Mouse (Mus musculus): ENCODE measurements around the gene Rbm8a.

Rbm8a gene

GRCm38 (mm10) chr3:96671519-96671918 lies 41.8 kb downstream of the Rbm8a start:
- no peak for DNase-seq

GRCm38 (mm10) chr3:96673514-96673913 lies 43.8 kb downstream of the Rbm8a start:
- DNase-seq: no peak

- no peak for DNase-seq
Observed at GRCm38 (mm10) chr3:96674442-96674841, 44.7 kb downstream of the Rbm8a start.

- no peak for DNase-seq
Observed at GRCm38 (mm10) chr3:96675171-96675570, 45.4 kb downstream of the Rbm8a start.

GRCm38 (mm10) chr3:96675690-96676089 lies 46.0 kb downstream of the Rbm8a start:
- no peak for DNase-seq

- no peak for DNase-seq
Observed at GRCm38 (mm10) chr3:96678456-96678855, 48.7 kb downstream of the Rbm8a start.

- DNase-seq: no peak
Observed at GRCm38 (mm10) chr3:96679159-96679674, 49.5 kb downstream of the Rbm8a start.

- DNase-seq: no peak
Observed at GRCm38 (mm10) chr3:96680269-96680956, 50.7 kb downstream of the Rbm8a start.
